Mouse (Mus musculus): Measurements from ENCODE around the gene Kremen1.
A peak's percentile ranks its signal among the peaks of the same experiment; 100 is the strongest.

The Kremen1 gene

GRCm38 (mm10) chr11:5263078-5263730, 1.8 kb upstream of the Kremen1 start:
- DNase-seq, result no peak

GRCm38 (mm10) chr11:5260942-5261459, 357 bp downstream of the Kremen1 start:
- DNase-seq, result peak; percentile 28

- no peak for DNase-seq
These were observed 1.3 kb downstream of the Kremen1 start for GRCm38 (mm10) chr11:5259944-5260598.

- DNase-seq, result no peak
These were observed 3.3 kb downstream of the Kremen1 start for GRCm38 (mm10) chr11:5258036-5258435.

GRCm38 (mm10) chr11:5257151-5257862, 4.1 kb downstream of the Kremen1 start:
- no peak for DNase-seq

- no peak for DNase-seq
These were observed 5.8 kb downstream of the Kremen1 start for GRCm38 (mm10) chr11:5255509-5256014.

GRCm38 (mm10) chr11:5254016-5254415, 7.3 kb downstream of the Kremen1 start:
- no peak for DNase-seq

GRCm38 (mm10) chr11:5253528-5253927, 7.8 kb downstream of the Kremen1 start:
- DNase-seq, result no peak

- DNase-seq, result no peak
These were observed 8.6 kb downstream of the Kremen1 start for GRCm38 (mm10) chr11:5252727-5253126.

- DNase-seq, result no peak
These were observed 10.2 kb downstream of the Kremen1 start for GRCm38 (mm10) chr11:5251112-5251511.

- DNase-seq, result no peak
These were observed 13.2 kb downstream of the Kremen1 start for GRCm38 (mm10) chr11:5248200-5248599.

- DNase-seq, result no peak
These were observed 15.9 kb downstream of the Kremen1 start for GRCm38 (mm10) chr11:5245431-5245830.

- DNase-seq, result no peak
These were observed 16.6 kb downstream of the Kremen1 start for GRCm38 (mm10) chr11:5244749-5245130.

- peak; percentile 38 for DNase-seq
These were observed 17.3 kb downstream of the Kremen1 start for GRCm38 (mm10) chr11:5243812-5244748.

GRCm38 (mm10) chr11:5243208-5243607, 18.1 kb downstream of the Kremen1 start:
- no peak for DNase-seq

- DNase-seq, result no peak
These were observed 19.2 kb downstream of the Kremen1 start for GRCm38 (mm10) chr11:5242158-5242557.

- no peak for DNase-seq
These were observed 21.4 kb downstream of the Kremen1 start for GRCm38 (mm10) chr11:5239706-5240690.

- DNase-seq, result no peak
These were observed 41.4 kb downstream of the Kremen1 start for GRCm38 (mm10) chr11:5219910-5220447.

GRCm38 (mm10) chr11:5219371-5219770, 42.0 kb downstream of the Kremen1 start:
- DNase-seq, result no peak

GRCm38 (mm10) chr11:5215401-5216187, 45.8 kb downstream of the Kremen1 start:
- DNase-seq, result no peak

Data from right cerebral cortex, postnatal 14 days (tissue).